Mouse (Mus musculus) 3T3-L1 (cell line): ENCODE data around the gene Ube2l6.
"Not testable (repeated sequence)": the region's sequence is repeated elsewhere in the genome, so short reads cannot be mapped to it uniquely, and the experiment has no call there.

Source experiments
- DNase-seq: peaks from one replicate; pipeline ENCODE4 v3.0.0-alpha.2; 2015; ENCODE audit warnings: low read depth, low spot score

Ube2l6 gene

DNA sequence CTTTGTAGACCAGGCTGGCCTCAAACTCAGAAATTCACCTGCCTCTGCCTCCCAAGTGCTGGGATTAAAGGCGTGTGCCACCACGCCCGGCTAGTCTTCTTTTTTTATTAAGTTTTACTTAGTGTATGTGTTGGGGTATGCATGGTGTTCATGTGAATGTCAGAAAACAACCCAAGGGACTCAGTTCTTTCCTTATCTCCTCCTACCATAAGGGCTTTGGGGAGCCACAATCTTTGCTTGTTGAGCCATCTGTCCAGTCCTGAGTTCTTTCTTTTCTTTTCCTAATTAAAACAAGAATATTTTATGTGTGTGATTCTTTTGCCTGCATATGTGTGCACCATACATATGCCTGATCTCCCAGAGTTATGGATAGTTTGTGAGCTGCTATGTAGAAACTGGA is 5.5 kb upstream of the Ube2l6 start:
- no peak for DNase-seq

- peak; percentile 53 for DNase-seq
These were observed 4.8 kb upstream of the Ube2l6 start for GRCm38 (mm10) chr2:84793871-84794270.

DNA sequence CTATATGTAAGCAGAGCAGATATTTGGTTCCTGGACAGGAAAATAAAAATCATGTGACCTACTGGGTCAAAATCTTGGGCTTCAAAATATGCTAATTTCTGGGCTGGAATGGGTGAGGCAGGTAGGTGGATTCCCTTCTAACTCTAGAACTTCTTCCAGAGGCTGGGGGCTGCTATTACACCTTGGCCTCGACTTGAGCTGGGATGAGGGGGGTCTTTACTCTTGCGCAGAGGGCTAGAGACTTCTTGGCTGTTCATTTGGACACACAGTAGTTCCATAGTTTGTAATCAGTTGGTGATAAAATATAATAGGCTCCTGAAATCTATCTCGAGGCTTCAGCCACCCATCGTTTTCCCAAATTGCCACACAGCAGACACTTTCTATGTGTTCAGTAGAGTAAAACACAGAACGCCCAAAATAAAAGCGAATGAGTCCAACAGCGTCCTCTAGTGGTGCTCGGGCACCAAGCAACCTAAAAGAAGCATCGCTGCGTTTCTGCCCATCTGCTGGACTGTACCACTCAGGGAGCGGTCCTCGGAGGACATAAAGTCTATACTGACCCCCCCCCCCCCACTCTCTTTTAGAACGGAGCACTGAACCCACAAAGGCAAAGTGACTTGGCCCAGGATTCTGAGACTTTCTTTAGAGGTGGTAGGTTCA is 665 bp upstream of the Ube2l6 start:
- peak; percentile 96 for DNase-seq

- DNase-seq = peak; percentile 96
These were observed 473 bp downstream of the Ube2l6 start for GRCm38 (mm10) chr2:84799041-84799561.

DNA sequence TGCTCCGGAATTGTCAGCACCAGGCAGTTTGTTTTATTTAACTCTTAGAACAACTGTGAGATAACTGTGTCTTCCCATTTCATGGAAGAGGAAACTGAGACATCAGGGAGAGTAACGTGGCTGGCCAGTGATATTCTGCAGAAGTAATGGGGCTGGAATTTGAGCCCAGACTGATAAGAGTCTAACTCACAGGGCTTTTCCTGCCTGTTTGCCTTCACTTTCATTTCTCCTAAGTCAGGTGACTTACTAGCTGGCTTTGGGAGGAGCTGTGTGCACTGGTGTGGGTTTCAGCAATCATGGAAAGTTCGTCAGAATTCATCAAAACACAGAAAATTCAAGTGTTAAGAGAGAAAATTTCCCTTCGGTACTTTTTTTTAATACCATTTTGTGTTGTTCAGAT is 1.7 kb downstream of the Ube2l6 start:
- peak; percentile 47 for DNase-seq

- DNase-seq = not testable (repeated sequence)
These were observed 2.6 kb downstream of the Ube2l6 start for GRCm38 (mm10) chr2:84801223-84801622.

DNA sequence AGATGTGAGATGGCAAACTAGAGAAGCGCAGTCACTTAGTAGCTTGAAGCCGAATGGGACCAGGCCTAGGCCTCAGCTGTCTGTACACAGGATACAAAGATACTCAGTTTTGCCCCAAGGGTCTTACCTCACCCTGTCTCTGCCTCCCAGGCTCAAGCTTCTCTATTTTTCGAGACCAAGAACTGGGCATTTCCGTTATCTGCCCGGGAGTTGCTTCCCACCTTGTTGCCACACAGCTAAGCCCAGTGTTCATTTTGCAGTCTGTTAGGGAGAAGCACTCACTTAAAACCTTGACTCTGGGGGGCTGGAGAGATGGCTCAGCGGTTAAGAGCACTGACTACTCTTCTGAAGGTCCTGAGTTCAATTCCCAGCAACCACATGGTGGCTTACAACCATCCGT is 5.3 kb downstream of the Ube2l6 start:
- DNase-seq = no peak

- no peak for DNase-seq
These were observed 7.9 kb downstream of the Ube2l6 start for GRCm38 (mm10) chr2:84806546-84806945.

DNA sequence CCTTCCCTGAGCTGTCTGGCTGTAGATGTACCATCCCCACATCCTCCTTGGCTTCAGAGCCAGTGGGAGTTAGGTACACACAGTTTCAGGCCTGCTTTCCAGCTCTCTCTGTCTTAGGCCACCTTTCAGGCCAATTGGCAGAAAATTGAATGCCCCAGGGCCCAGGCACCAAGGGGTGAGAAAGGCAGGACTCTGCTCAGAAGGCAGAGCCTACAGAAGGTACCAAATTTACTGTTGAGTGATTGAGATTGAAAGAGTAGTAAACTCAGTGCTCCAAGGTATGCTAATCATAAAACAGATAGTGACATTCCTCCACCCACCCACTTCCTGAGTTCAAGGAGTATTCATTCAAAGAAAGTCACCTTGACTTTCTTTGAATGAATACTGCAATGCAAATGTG is 10.7 kb downstream of the Ube2l6 start:
- DNase-seq = no peak

DNA sequence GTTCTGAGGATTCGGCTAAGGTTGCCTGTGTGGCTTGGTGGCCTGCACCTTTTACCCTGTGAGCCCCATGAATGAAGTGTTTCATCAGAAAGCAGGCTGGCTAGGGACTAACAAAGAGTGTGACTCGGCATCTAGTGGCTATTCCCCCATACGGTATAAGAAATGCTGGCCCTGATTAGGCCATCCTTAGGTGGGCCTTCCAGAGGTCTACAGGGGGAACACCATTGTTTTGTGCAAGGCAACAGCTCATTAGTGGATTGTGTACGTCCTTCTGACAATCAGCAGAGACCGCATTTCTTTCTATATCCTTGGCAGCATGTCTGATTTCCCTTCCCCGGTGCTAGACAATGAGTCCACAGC is 11.9 kb downstream of the Ube2l6 start:
- no peak for DNase-seq

GRCm38 (mm10) chr2:84810886-84811577 is 12.4 kb downstream of the Ube2l6 start:
- DNase-seq = no peak

GRCm38 (mm10) chr2:84811880-84812279 is 13.3 kb downstream of the Ube2l6 start:
- DNase-seq = no peak

DNA sequence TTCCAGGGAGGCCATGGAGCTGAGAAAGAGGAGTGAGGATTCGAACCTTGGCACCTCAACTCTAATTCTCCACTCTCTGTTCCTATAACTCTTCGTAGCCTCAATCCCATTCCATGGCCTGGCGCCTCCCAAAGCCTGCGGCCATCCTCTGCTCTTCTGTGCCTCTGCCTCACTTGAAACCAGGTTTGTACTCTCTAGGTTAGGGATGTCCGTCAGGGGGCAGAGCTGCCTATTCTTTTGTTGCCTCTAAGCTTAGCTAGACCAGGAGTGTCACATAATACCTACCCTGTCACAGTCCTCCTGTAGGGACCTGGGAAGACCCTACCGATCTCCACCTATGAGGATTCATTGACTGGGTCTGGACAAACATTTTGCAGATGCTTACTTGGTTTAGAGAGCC is 14.0 kb downstream of the Ube2l6 start:
- no peak for DNase-seq

- peak; percentile 92 for DNase-seq
These were observed 21.2 kb downstream of the Ube2l6 start for GRCm38 (mm10) chr2:84819861-84820260.

GRCm38 (mm10) chr2:84822552-84822951 is 23.9 kb downstream of the Ube2l6 start, which contains the start of gene Smtnl1:
TSS of gene Smtnl1 (minus strand) at chr2:84822652.
- DNase-seq = no peak

DNA sequence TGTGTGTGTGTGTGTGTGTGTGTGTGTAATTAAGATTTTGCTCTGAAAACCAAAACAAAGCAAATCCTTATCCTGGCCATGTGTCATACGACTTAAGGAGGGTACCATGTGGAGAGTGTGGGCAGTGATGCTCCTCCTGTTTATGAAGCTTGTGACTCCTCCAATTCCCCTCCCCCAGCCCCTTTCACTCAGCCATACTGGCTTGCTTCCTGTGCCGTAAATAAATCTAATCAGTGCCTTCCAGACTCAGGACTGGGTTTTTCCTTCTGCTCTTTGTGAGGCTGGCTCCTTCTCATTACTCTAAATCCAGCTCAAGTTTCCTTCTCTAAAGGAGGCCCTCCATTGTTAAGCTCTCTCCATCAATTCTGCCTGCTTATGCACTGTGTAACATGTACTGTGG is 24.6 kb downstream of the Ube2l6 start:
- peak; percentile 42 for DNase-seq

DNA sequence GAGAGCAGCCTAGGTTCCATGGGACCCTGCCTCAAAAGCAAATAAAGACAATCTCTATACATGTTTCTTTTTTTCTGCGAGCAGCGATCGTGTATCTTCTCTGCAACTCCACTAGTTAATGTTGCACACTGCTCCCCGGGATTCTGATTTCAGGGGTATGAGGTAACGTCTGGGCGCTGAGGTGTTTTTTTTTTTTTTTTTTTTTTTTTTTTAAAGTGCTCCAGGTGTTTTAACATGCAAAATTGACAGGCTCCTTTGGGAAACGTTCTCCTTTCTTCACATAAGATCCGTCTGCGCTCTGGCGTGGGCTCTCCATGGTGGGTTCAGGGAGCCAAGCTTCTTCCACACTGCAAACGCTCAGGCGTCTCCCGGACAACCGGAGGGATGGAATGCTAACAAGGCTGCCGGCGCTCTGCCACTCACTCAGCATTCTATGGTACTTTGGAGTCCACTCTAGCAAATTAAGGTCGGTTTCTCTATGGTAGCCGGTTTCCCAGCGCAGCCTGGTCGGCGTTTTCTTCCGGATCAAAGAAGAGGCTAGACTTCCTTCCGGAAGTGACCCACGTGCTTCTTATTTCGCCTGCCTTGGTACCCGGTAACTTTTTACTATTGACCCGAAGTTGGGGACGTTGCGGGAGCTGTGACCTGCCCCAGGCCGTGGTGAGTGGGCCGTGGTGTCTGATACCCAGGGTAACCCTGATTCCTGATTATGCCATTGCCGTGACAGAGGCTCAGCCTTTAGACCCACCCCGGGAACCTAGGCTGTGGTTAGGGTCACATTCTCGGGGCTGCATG is 28.1 kb downstream of the Ube2l6 start, which contains the start of gene Timm10:
Gene Timm10 (plus strand): TSS at position 510 of the 795 bp plus-strand sequence.
- peak; percentile 98 for DNase-seq

DNA sequence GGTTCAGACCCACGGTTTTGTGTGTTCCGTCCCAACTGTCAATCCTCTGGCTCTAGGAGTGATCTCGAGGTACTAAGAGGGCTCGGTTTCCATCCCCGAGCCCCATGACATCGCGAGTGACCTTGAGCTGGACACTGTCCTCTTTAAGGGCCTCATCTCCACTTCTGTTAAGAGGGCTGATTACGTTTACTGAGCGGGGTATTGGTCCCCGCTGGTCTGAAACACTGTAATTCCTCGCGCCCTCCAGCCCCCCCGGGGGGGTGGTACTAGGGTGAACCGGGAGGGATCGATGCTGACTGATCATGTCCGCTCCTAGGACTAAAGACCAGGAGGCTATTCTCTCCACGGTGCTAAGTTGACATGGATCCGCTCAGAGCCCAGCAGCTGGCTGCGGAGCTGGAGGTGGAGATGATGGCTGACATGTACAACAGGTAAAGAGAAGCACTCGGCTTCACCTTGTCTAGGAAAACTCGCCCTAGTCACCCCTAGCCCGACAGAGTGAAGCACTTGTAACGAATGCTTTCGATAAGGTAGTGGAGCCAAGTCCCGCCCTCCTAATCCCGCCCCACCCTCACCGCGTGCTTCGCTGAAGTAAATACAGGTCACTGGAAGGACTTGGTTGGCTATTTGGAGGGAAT is 28.8 kb downstream of the Ube2l6 start:
- DNase-seq = peak; percentile 73

GRCm38 (mm10) chr2:84831666-84832391 is 33.2 kb downstream of the Ube2l6 start:
- DNase-seq = peak; percentile 96

DNA sequence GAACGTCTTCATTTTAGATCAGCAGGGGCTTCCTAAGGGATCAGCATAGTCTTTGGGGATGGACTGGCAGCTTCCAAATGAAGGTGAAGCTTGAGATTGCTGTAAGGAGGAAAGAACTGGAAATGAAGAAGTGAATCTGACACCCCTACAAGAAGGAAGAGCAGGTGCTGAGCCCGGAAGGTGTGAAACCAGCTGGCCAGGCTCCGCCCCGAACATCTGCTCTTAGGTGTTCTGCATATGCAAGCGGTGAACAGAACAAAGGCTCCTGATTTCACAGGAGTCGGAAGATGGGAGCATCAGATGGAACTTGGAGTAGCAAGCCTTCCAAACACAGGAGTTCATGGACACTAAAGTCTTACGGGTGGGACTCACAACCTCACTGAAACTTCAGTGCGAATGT is 38.5 kb downstream of the Ube2l6 start:
- no peak for DNase-seq
